In genomic region chr10:42464224-42464623, GRCm38 (mm10) we compare ENCODE assay signal across 10 mouse cellular contexts. TPM values are rescaled to one million over a fixed set of nuclear protein-coding genes. Genes with fewer than 3 reads are reported as not detected.
DNase-seq lines count a peak whose midpoint lies in the region; ATAC-seq lines count a peak whose summit lies in the region.
"Had no signal": no experiment of that assay in that cellular context is flagged by ENCODE, and none has a peak within 500 bp of the region (broad histone marks: within the 10 kb centered on the region; RNA-seq: fewer than 3 reads in every experiment).

No protein-coding gene starts in this region.

- peak; percentile 85 for ATAC-seq in intestine, embryonic 15.5 days
- no peak for ATAC-seq in liver, embryonic 12.5 days
- ATAC-seq in cerebellum, adult (ENCODE audit: insufficient number of reproducible peaks, low FRiP score, low TSS enrichment) = no peak
- ATAC-seq: midbrain, embryonic 13.5 days had no signal

- peaks cover 3% of the 10 kb centered on the region; the same call in 1 of the 2 replicates for H3K4me1 ChIP-seq in intestine, embryonic 15.5 days (replicated peaks)
- peaks cover 23% of the 10 kb centered on the region for H3K4me1 ChIP-seq in liver, embryonic 12.5 days
- H3K4me1 ChIP-seq: hindbrain, embryonic 15.5 days; midbrain, embryonic 13.5 days had no signal

- H3K27ac ChIP-seq in intestine, embryonic 15.5 days = 0 out of 2 replicates have a peak overlapping the region, but pooled peaks have one; percentile 56
- no peak overlapping the region for H3K27ac ChIP-seq in liver, embryonic 12.5 days
- H3K27ac ChIP-seq: hindbrain, embryonic 15.5 days; midbrain, embryonic 13.5 days had no signal

- no peaks in the 10 kb centered on the region for H3K9me3 ChIP-seq in intestine, embryonic 15.5 days
- no peaks in the 10 kb centered on the region for H3K9me3 ChIP-seq in liver, embryonic 12.5 days (replicated peaks)
- H3K9me3 ChIP-seq: hindbrain, embryonic 15.5 days had no signal

- H3K4me2 ChIP-seq in intestine, embryonic 15.5 days (replicated peaks) = no peak overlapping the region
- H3K4me2 ChIP-seq in liver, embryonic 12.5 days = no peak overlapping the region
- H3K4me2 ChIP-seq: hindbrain, embryonic 15.5 days; midbrain, embryonic 13.5 days had no signal

- 33% methylated on average over 5 of the region's 5 CpGs for WGBS in intestine, embryonic 15.5 days
- 39% methylated on average over 5 of the region's 5 CpGs for WGBS in liver, embryonic 12.5 days (ENCODE audit: insufficient replicate concordance)

- no peak overlapping the region for H3K9ac ChIP-seq in intestine, embryonic 15.5 days
- H3K9ac ChIP-seq in liver, embryonic 12.5 days = no peak overlapping the region
- H3K9ac ChIP-seq: hindbrain, embryonic 15.5 days; midbrain, embryonic 13.5 days had no signal

- no peaks in the 10 kb centered on the region for H3K27me3 ChIP-seq in intestine, embryonic 15.5 days (replicated peaks)
- H3K27me3 ChIP-seq in liver, embryonic 12.5 days (replicated peaks) = no peaks in the 10 kb centered on the region
- H3K27me3 ChIP-seq: hindbrain, embryonic 15.5 days; midbrain, embryonic 13.5 days had no signal

- no peaks in the 10 kb centered on the region for H3K36me3 ChIP-seq in intestine, embryonic 15.5 days
- H3K36me3 ChIP-seq in liver, embryonic 12.5 days = peaks cover 7% of the 10 kb centered on the region
- H3K36me3 ChIP-seq: hindbrain, embryonic 15.5 days had no signal

- no peak overlapping the region for H3K4me3 ChIP-seq in intestine, embryonic 15.5 days (replicated peaks)
- H3K4me3 ChIP-seq in liver, embryonic 12.5 days = no peak overlapping the region
- H3K4me3 ChIP-seq: hindbrain, embryonic 15.5 days; midbrain, embryonic 13.5 days had no signal

- peak; percentile 32 for DNase-seq in adrenal gland, postnatal 14 days
- no peak for DNase-seq in adrenal gland, adult 18-20 months (ENCODE audit: low spot score in 2 of 2)
- DNase-seq in embryo, embryonic 9.5 days (ENCODE audit: extremely low spot score) = peak; percentile 34
- DNase-seq in lung, postnatal 14 days = peak; percentile 46
- DNase-seq in left cerebral cortex, adult 8-10 months (ENCODE audit: low spot score in 2 of 2) = no peak

RNA-seq across cellular contexts. Expression of gene Afg1l, which starts 14.1 kb away (rescaled TPM):
- 25.2 and 27.8 TPM in 2 replicates for total RNA-seq in adrenal gland, postnatal 14 days (2021)
- total RNA-seq in adrenal gland, adult 18-20 months (2021) = 10 to 100 TPM; 21.7 to 28.4 TPM
- 10.9 and 11.0 TPM in 2 replicates for polyA plus RNA-seq in intestine, embryonic 15.5 days (2015; fragmentation: Nextera tagmentation; extraction: Ambion mirVana)
- 10 to 100 TPM; 12.3 to 13.6 (median 12.4) TPM for total RNA-seq in left cerebral cortex, adult 8-10 months (2022)
- polyA plus RNA-seq in liver, embryonic 12.5 days (2016; fragmentation: Nextera tagmentation; extraction: Ambion mirVana) = 3.2 and 3.3 TPM in 2 replicates

RNA-seq across cellular contexts. Expression of gene Snx3, which starts 37.6 kb away (rescaled TPM):
- total RNA-seq in adrenal gland, postnatal 14 days (2021) = 197 and 210 TPM in 2 replicates
- total RNA-seq in adrenal gland, adult 18-20 months (2021) = 100 to 1,000 TPM; 254 to 276 TPM
- 439 and 443 TPM in 2 replicates for polyA plus RNA-seq in intestine, embryonic 15.5 days (2015; fragmentation: Nextera tagmentation; extraction: Ambion mirVana)
- 100 to 1,000 TPM; 174 to 195 (median 178) TPM for total RNA-seq in left cerebral cortex, adult 8-10 months (2022)
- polyA plus RNA-seq in liver, embryonic 12.5 days (2016; fragmentation: Nextera tagmentation; extraction: Ambion mirVana) = 291 and 307 TPM in 2 replicates

Comparison
In these comparisons a context has a peak if more than half of its experiments do, and no peak if none do; other contexts are left out.
1. DNase-seq: peak in adrenal gland, postnatal 14 days (single experiment), embryo, embryonic 9.5 days (single experiment) and lung, postnatal 14 days (single experiment); none in adrenal gland, adult 18-20 months (0 of 2) and left cerebral cortex, adult 8-10 months (0 of 2).